Mouse (Mus musculus) neutrophil, adult 5-6 weeks (primary cell): ENCODE results near the gene Zfp652. TPM values are rescaled to one million over a fixed set of nuclear protein-coding genes. Genes with fewer than 3 reads are reported as not detected.
A peak's percentile ranks its signal among the peaks of the same experiment; 100 is the strongest.

Experiments
- ATAC-seq: fragments of 151-379, 151-347 bp; 2 replicates; pipeline ENCODE4 v1.8.0; 2017; ENCODE audit warnings: mild to moderate bottlenecking, moderate TSS enrichment; ENCODE audit not compliant: insufficient number of reproducible peaks, poor library complexity, low FRiP score, severe bottlenecking; ENCODE audit errors: extremely low read depth
- total RNA-seq: library from RNA; stranded (forward); fragments of 200-1000 nt; gene quantifications from 2 replicates; pipeline ENCODE4 v1.2.3, GENCODE M21; 2017

Gene Zfp652
- total RNA-seq, 1 experiment from 2014 or later, result 67.5 TPM

GRCm38 (mm10) chr11:95834742-95835710 is 122.6 kb downstream of the Zfp652 start:
- ATAC-seq, result peak; percentile 53

GRCm38 (mm10) chr11:95835832-95836231 is 123.4 kb downstream of the Zfp652 start:
- no peak for ATAC-seq

GRCm38 (mm10) chr11:95836433-95836832 is 124.0 kb downstream of the Zfp652 start:
- no peak for ATAC-seq

GRCm38 (mm10) chr11:95837059-95837458 is 124.6 kb downstream of the Zfp652 start, which contains the start of gene Gngt2:
TSS of gene Gngt2 (plus strand) at chr11:95837216.
- no peak for ATAC-seq

- ATAC-seq, result no peak
Observed at GRCm38 (mm10) chr11:95838598-95838997, 126.1 kb downstream of the Zfp652 start.

GRCm38 (mm10) chr11:95838999-95839868 is 126.8 kb downstream of the Zfp652 start:
- no peak for ATAC-seq

- no peak for ATAC-seq
Observed at GRCm38 (mm10) chr11:95840694-95841497, 128.4 kb downstream of the Zfp652 start.

- ATAC-seq, result no peak
Observed at GRCm38 (mm10) chr11:95841498-95841830, 129.0 kb downstream of the Zfp652 start.

GRCm38 (mm10) chr11:95842074-95842681 is 129.7 kb downstream of the Zfp652 start, which contains the start of gene Abi3:
TSS of gene Abi3 (minus strand) at chr11:95842476.
- peak; percentile 81 for ATAC-seq

GRCm38 (mm10) chr11:95842953-95843352 is 130.5 kb downstream of the Zfp652 start:
- ATAC-seq, result no peak

GRCm38 (mm10) chr11:95843421-95843950 is 131.0 kb downstream of the Zfp652 start:
- ATAC-seq, result no peak

GRCm38 (mm10) chr11:95844935-95845334 is 132.5 kb downstream of the Zfp652 start:
- peak; percentile 28; the same call in 1 of the 2 replicates for ATAC-seq

GRCm38 (mm10) chr11:95850898-95851297 is 138.4 kb downstream of the Zfp652 start:
- no peak for ATAC-seq

- peak; percentile 32; the same call in 1 of the 2 replicates for ATAC-seq
Observed at GRCm38 (mm10) chr11:95853684-95854083, 141.2 kb downstream of the Zfp652 start.

GRCm38 (mm10) chr11:95857306-95857705 is 144.8 kb downstream of the Zfp652 start:
- ATAC-seq, result no peak

GRCm38 (mm10) chr11:95857716-95858527 is 145.4 kb downstream of the Zfp652 start:
- no peak for ATAC-seq
